Mouse (Mus musculus): Measurements from ENCODE around the gene E130114P18Rik.

The E130114P18Rik gene

DNA sequence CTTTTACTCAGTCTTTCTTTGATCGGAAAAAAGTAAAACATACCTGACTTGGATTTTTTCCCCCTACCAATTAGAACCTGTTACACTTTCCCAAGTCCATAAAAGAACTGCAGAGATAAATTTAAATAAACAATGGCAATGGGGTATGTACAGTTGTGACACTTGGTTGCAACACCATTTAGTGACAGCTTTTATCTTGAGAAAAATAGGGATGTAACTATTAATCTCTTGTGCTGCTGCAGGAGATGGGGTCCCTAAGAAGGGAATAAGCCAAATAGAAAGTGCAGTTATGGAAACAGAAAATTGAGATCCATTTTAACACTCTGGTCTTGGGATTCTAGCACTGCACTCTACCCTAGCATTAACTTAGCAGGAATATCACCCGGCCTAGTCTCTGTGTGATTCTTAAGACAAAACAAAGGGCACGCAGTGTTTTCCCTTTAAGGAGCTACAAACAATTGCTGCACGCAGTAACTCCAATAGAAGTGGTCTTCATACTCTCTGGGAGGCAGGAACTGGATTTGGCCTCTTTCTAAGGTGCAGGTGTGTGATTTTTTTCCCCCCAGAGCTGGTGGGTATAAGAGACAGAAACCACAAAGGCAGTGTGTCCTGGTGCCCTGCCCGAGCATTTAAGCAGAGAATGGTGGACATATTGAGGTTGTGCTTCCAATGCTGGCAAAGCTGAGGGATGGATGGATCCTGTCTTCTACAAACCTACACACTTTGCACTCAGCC is 25.4 kb downstream of the E130114P18Rik start:
- no peak for DNase-seq (ENCODE audit: low spot score)

DNA sequence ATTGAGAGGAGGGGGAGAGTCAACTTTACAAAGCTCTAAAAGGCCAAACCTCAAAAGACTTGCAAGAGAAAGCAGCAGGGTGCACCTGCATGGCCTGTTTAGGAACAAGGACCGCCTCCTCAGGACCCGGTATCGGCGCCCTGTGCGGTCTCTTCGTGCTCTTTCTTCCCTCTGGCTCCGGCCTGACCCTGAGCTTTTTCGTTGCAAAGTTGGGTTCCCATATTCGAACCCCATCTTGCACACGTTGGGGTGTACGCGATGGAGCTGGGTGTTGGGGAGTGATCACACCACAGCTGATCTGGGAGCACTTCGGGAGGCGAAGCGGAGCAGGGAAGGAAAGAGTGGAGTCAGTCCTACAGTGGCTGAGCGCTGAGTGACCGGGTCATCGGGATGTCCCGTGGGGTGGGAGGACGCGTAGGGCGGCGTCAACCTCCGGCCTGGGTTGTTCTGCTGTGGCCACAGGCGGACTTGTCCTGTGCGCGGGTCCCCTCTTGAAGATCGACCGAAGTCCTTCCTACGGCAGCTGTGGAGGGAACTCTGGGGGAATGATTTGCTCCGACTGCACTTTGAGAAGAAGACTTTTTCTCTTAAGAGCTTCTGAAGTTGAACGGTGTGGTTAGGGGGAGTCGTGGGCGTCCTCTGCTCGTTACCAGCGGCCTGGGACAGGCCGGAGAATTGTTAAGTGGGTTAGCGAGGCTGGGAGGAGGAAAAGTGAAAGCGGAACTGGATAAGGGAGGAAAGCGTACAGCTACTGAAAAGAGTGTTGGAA is 26.2 kb downstream of the E130114P18Rik start:
- no peak for DNase-seq (ENCODE audit: low spot score)

GRCm38 (mm10) chr4:97751030-97751482 is 26.8 kb downstream of the E130114P18Rik start:
- DNase-seq (ENCODE audit: low spot score): peak; percentile 82

DNA sequence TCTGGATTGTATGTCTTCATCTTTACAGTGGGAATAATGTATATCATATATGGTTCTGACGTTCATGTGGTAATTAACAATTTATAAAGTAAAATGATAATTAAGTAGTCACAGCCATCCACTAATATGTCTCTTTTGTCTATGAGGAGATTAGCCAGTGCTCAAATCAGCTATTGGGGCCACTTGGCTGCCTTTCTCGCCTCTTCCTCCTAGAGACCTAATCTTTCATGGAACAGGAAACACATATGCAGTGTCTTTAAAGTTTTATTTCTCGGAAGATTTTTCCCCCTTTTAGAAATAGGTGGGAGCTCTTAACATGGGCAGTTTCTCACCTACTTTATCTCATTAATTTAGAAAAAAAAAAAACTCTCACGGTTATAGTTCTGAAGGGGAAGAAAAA is 27.5 kb downstream of the E130114P18Rik start:
- no peak for DNase-seq (ENCODE audit: low spot score)

- DNase-seq (ENCODE audit: low spot score): no peak
Measured at GRCm38 (mm10) chr4:97746106-97746900, 31.6 kb downstream of the E130114P18Rik start.

GRCm38 (mm10) chr4:97745296-97746105 is 32.4 kb downstream of the E130114P18Rik start:
- DNase-seq (ENCODE audit: low spot score): peak; percentile 50

DNA sequence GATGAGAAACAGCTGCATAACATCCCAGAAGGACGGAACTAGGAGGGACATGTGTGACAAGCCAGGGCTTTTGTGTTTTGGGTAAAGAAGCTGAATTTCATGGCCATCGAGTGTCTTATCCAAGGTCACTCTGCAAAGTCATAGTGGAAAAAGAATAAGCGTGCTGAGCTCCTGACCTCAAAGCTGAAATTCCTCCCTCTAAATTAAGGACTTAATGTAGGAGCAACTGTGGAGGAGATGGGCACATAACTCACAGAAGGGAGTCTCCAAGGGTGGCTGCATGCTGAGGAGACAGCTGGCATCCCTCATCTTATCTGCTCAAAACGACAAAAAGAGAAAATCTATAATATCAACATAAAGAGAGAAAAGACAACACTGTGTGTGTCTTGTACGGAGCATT is 33.9 kb downstream of the E130114P18Rik start:
- no peak for DNase-seq (ENCODE audit: low spot score)

DNA sequence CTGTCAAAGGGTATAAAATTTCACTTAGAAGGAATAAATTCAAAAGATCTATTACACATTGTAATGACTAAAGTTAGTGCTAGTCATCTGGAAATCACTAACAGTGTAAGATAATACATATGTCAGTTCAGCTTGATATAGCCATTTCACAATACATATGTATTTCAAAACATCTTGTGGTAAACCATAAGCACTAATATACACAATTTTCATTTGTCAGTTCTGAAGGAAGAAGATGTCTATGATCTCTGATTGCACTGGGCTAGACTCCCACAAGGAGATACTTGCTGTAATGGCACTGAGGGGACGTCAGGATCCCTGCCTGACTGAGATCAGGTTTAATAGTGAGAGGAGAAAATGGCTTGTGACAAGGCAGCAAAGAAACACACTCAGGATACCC is 44.5 kb downstream of the E130114P18Rik start:
- DNase-seq (ENCODE audit: low spot score): no peak

- no peak for DNase-seq (ENCODE audit: low spot score)
Measured at GRCm38 (mm10) chr4:97730416-97730815, 47.5 kb downstream of the E130114P18Rik start.

DNA sequence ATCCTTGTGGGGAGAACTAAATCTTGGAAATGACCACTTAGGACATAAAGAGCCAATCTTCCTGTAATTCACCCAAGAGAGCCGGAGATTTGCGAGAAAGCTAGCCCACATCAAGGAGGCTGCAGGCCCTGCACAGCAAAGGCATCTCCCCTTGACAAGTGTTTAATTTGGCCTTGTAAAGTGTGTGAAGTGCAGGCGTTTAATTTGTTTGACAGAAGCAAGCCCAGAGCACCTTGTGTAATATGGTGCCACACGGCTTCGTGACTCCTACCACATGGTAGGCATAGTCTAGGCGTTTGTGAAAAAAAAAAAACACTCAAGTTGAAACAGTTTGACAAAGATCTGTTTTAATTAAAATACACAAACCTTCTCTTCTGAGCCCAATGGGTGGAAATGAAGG is 47.9 kb downstream of the E130114P18Rik start:
- DNase-seq (ENCODE audit: low spot score): no peak

- DNase-seq (ENCODE audit: low spot score): no peak
Measured at GRCm38 (mm10) chr4:97728520-97728919, 49.4 kb downstream of the E130114P18Rik start.

DNA sequence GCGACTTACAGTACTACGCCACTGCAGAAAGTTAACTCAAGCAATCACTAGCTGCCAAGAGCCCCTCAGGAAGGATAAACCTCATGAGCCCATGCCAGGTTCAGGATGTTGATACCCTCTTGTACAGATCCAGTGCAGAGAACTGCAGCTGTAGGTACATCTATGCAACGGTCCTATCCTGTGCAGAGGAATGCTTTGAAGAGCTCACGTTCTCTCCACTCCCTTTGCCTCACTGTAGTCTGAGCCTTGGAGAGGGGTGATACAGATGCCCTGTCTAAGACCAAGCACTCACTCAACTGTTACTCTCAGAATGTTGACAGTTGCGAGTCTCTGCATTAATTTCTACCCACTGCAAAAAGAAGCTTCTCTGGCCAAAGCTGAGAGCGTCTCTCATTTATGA is 54.5 kb downstream of the E130114P18Rik start:
- DNase-seq (ENCODE audit: low spot score): no peak

GRCm38 (mm10) chr4:97722666-97723065 is 55.2 kb downstream of the E130114P18Rik start:
- DNase-seq (ENCODE audit: low spot score): no peak

GRCm38 (mm10) chr4:97714616-97715015 is 63.3 kb downstream of the E130114P18Rik start:
- no peak for DNase-seq (ENCODE audit: low spot score)

DNA sequence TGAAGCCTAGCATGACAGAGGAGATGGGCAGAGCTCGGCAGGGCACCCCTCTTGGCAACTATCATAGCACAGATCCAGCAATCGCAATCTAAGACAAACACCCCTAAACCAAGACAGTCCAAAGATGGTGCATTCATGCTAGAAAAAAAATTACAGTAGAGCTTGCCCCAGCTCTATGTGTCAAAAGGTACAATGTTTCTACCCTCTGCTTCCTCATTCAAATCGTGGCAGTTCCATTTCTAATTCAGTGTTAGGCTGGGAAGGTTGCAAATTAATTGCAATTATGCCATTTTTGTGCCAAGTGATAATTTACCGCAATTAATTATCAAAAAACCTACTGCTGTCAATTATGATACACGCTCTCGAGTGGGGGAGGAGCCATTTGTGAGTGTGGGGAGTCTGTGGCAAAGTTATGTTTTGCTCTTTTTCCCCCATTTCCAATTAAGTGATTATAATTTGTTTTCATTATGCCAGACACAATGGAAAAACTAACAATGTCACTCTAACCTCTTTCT is 63.7 kb downstream of the E130114P18Rik start:
- DNase-seq (ENCODE audit: low spot score): no peak

DNA sequence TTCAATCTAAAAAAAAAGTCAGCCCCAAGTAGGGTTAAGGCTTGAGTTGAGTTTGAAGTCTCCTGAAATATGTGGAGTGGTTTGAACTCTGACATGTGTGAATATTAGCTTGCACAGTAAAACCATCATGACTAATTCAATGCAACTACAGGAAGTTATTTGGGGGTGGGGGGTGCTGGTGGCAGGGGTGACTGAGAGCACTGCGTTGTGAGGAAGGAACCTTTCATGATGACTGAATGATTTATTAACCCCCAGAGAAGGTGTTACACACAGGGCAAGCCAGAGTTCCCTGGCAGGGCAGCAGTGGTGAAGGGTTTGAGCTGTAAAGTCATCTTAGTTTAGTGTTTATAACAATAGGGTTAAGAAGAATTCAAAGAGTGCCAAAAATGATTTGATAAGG is 65.3 kb downstream of the E130114P18Rik start:
- DNase-seq (ENCODE audit: low spot score): no peak

- no peak for DNase-seq (ENCODE audit: low spot score)
Measured at GRCm38 (mm10) chr4:97710048-97710765, 67.7 kb downstream of the E130114P18Rik start.

- DNase-seq (ENCODE audit: low spot score): no peak
Measured at GRCm38 (mm10) chr4:97707373-97708152, 70.3 kb downstream of the E130114P18Rik start.

DNA sequence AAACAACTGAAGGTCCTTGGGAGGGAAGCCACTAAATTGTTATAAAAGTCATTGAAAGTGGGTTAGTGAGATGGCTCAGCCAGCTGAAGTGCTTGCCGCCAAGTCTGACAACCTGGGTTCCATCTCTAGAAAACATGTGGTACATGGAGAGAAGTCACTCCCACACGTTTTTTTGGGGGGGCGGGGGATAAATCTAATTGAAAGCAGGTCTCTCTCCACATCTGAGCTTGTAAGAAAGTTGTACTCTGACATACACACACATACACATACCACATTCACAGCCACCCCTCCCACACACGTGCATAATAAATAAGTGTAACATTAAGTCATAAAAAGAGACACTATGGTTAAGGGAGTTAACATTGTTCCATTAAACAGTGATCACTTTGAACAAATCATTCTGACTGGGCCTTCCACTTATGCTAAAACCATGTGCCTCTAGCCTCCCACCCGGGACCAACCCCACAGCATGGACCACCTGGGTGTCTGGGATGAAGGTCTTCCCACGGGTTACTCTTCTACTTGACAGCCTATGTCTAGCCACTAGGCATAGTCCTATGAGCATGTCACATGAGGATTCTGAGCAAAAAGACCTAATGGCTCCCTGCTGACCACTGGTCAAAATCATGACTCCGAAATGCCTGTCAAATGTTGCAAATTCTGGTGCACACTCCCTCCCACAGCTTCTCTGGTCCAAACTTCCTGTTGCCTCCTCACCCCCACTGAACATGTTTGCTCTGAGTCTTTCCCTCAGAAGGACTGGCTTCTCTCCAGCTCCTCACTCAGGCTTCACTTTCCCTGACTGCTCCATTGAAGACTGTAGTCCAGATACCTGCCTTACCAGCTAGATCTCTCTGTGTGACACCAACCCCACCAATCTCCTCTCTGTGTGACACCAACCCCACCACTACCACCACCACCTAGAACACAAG is 80.9 kb downstream of the E130114P18Rik start:
- no peak for DNase-seq (ENCODE audit: low spot score)
